Mouse (Mus musculus) embryo, embryonic 11 days (tissue): ENCODE results near the gene Nod1.

Experiments
- DNase-seq: peaks from one replicate; pipeline ENCODE4 v3.0.0-alpha.2; 2015

Nod1 gene

DNA sequence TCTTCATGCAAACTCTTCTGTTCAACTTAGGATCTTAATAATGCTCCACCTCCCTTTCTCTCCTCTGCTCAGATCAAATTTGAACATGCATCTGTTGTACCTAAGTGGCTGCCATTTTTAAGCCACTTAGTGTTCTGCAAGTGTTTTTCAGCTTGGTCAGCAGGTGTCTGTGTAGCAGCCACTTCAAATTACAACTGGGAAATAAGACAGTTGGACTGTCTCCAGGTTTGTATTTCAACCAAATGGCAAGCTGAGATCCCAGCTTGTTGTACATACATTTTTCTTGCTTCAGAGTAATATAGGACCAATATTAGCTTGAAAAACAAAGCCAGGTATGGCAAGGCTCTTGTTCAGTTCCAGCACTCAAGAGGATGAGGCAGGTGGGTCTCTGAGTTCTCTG is 93.9 kb downstream of the Nod1 start:
- no peak for DNase-seq

DNA sequence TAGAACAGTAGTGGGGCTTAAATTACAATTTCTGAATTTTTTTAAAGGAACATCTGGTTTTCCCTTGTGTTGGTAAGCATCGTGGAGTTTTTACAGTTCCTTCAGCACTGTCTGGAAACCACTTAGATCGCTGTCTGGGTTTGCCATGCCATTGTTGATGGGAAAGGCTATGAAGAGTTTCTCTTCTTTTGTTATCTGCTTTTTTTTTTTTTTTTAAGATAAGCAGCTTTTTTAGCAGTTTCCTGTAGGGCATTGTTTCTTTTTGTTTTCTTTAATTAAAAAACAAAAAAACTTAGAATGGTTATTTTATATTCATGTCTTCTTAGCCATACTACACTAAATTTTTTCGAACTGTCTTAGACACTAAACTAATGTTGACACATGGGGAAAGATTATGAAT is 94.8 kb downstream of the Nod1 start:
- DNase-seq: no peak

DNA sequence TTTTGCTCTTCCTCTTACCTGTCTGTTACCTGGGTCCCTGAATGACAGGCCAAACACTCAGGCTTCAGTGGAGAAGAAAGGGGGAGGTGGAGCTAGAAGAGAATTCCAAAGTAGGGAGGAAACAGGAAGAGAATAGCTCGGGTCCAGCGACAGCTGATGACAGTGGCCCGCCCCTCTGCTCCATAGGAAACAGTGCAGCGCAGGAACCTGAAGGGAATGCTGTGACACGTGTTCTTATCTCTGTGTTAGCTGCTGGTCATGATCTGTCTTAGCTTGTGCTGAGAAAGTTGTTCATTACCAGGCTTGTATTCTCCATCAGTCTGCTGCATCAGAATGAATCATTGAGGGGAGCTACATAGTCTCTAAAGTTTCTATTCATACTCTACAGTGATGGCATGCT is 95.6 kb downstream of the Nod1 start:
- DNase-seq: no peak
